Mouse (Mus musculus) thymus, adult 2 months (tissue): ENCODE data around the gene Mrps27. TPM values are rescaled to one million over a fixed set of nuclear protein-coding genes. Genes with fewer than 3 reads are reported as not detected.
A peak's percentile ranks its signal among the peaks of the same experiment; 100 is the strongest.

ENCODE experiments used
- DNase-seq: peaks from one replicate; pipeline ENCODE4 v3.0.0; 2021
- H3K27ac ChIP-seq: fragments of 200-500 bp; 2 replicates; pipeline ENCODE4 v1.5.1; 2012; ENCODE audit warnings: low read length, control low read depth; ENCODE audit not compliant: control insufficient read depth, insufficient read depth
- H3K27me3 ChIP-seq: fragments of 200-500 bp; 2 replicates; pipeline ENCODE4 v1.6.1; 2012; ENCODE audit warnings: mild to moderate bottlenecking, low read length, moderate library complexity, mixed read lengths; ENCODE audit not compliant: control insufficient read depth, insufficient read depth
- H3K36me3 ChIP-seq: fragments of 200-500 bp; 2 replicates; pipeline ENCODE4 v1.6.1; 2012; ENCODE audit warnings: mild to moderate bottlenecking, low read length, moderate library complexity; ENCODE audit not compliant: control insufficient read depth, insufficient read depth
- H3K4me1 ChIP-seq: fragments of 200-500 bp; replicated peaks from 2 replicates; pipeline ENCODE4 v1.6.1; 2012; ENCODE audit warnings: low read length; ENCODE audit not compliant: control insufficient read depth, insufficient read depth
- H3K4me3 ChIP-seq: fragments of 200-500 bp; 2 replicates; pipeline ENCODE4 v1.5.1; 2012; ENCODE audit warnings: mild to moderate bottlenecking, low read length, control low read depth, moderate library complexity; ENCODE audit not compliant: control insufficient read depth, insufficient read depth
- CTCF ChIP-seq: fragments of 200-500 bp; IDR thresholded peaks from 2 replicates; pipeline ENCODE4 v1.5.1; 2012; ENCODE audit warnings: mild to moderate bottlenecking, control low read depth, low read length, moderate library complexity, borderline replicate concordance; ENCODE audit not compliant: control insufficient read depth, poor library complexity, insufficient read depth; ENCODE audit errors: extremely low read depth
- POLR2A ChIP-seq: fragments of 200-500 bp; IDR thresholded peaks from 2 replicates; pipeline ENCODE4 v1.6.1; 2012; ENCODE audit warnings: mild to moderate bottlenecking, low read length, control low read depth, moderate library complexity; ENCODE audit not compliant: control insufficient read depth, poor library complexity, insufficient read depth; ENCODE audit errors: extremely low read depth
- WGBS: fragments of 180-500 bp; shearing (Covaris S2); methylation state at CpG from one replicate; pipeline ENCODE4 v1.1.7; 2018; 5-methylcytosine and 5-hydroxymethylcytosine counted together
- polyA plus RNA-seq: library from polyadenylated mRNA; depleted of rRNA; stranded (reverse); fragments of >200 nt; gene quantifications from 2 replicates; pipeline ENCODE4 v1.2.3, GENCODE M21; 2012

Gene Mrps27
- polyA plus RNA-seq, 1 experiment = 12.7 TPM

GRCm38 (mm10) chr13:99343876-99344598 is 549 bp upstream of the Mrps27 start:
- WGBS = 2% methylated on average over 30 of the region's 30 CpGs
- peak overlapping the region; percentile 22 for H3K27ac ChIP-seq
- H3K4me1 ChIP-seq = no peaks in the 10 kb centered on the region
- H3K36me3 ChIP-seq = peaks cover 21% of the 10 kb centered on the region
- peak overlapping the region; percentile 85 for H3K4me3 ChIP-seq
- DNase-seq = no peak
- TF ChIP-seq CTCF (0 out of 2 replicates have a peak, but pooled peaks have one; percentile 40), POLR2A (no peak)
- H3K27me3 ChIP-seq = no peaks in the 10 kb centered on the region

DNA sequence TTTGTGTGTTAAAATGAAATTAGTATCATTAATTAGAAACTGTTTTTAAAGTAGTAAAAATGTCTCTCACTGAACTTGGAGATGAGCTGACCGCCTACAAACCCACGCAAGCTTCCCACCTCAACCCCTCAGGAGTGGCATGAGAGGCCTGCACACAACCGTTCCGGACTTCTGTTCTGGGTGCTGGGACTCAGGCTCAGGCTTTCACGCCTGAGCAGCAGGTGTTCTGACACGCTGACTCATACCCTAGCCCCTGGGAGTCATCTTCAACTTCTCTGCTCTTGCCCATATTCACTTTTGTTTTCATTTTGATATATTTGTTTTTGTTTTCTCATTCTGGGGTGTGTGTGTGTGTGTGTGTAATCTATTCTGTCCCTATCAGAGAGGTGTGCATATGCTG is 5.4 kb downstream of the Mrps27 start:
- no peaks in the 10 kb centered on the region for H3K4me1 ChIP-seq
- H3K4me3 ChIP-seq = no peak overlapping the region
- H3K27ac ChIP-seq = no peak overlapping the region
- H3K36me3 ChIP-seq = no peaks in the 10 kb centered on the region
- WGBS = 91% methylated on average over 6 of the region's 6 CpGs
- H3K27me3 ChIP-seq = no peaks in the 10 kb centered on the region
- DNase-seq = no peak
- TF ChIP-seq CTCF = no peak
- no peak for TF ChIP-seq POLR2A

DNA sequence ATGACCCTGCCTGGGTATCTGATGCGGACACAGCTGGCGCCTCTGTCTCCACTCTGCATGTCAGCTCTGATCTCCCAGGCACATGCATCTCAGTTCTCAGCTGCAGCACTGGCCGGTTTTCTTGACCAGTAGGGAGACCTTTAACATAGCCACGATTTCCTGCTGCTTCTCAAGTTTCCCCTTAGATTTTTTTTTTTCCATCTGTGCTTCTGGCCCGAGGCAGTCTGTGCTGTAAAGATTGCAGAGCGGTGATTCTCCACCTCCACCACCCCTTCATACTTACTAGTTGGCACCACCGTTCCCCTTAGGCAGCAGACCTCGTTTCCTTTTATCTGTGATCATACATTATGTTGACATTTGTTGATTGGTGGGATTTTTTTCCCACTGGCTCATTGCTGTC is 6.6 kb downstream of the Mrps27 start:
- TF ChIP-seq POLR2A (no peak), CTCF (no peak)
- Histone ChIP-seq H3K4me3 (no peak overlapping the region), H3K36me3 (no peaks in the 10 kb centered on the region), H3K4me1 (no peaks in the 10 kb centered on the region), H3K27me3 (no peaks in the 10 kb centered on the region), H3K27ac (no peak overlapping the region)
- 84% methylated on average over 8 of the region's 8 CpGs for WGBS
- DNase-seq = no peak

DNA sequence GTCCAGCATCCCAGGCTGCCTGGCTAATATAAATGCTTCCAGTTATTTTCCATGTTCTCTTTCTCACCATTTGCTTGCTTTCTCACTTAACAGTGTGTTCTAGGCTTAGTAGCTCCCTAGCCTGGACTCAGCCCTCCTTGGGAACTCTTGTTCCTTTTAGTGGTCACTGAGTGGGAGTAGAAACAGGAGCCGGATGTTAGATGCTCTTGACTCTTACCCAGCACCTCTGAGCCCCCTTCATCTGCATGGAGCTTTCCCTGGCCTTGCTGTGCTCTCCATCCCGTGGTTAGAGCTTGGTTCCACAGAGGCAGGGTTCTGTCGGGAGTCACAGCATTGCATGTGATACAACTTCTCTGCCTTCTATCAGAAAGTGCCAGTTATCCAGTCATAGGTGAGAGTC is 7.0 kb downstream of the Mrps27 start:
- Histone ChIP-seq H3K36me3 (no peaks in the 10 kb centered on the region), H3K4me1 (no peaks in the 10 kb centered on the region), H3K27ac (no peak overlapping the region), H3K27me3 (no peaks in the 10 kb centered on the region), H3K4me3 (no peak overlapping the region)
- WGBS = 95% methylated on average over 3 of the region's 3 CpGs
- no peak for DNase-seq
- TF ChIP-seq POLR2A (no peak), CTCF (no peak)

- H3K27ac ChIP-seq = no peak overlapping the region
- H3K36me3 ChIP-seq = no peaks in the 10 kb centered on the region
- WGBS = 14% methylated on average over 28 of the region's 28 CpGs
- H3K27me3 ChIP-seq = no peaks in the 10 kb centered on the region
- TF ChIP-seq POLR2A (peak; percentile 60), CTCF (peak; percentile 96)
- H3K4me3 ChIP-seq = peak overlapping the region; percentile 15; the same call in 1 of the 2 replicates
- H3K4me1 ChIP-seq = no peaks in the 10 kb centered on the region
- DNase-seq = peak; percentile 89
These were observed 8.3 kb downstream of the Mrps27 start for GRCm38 (mm10) chr13:99352758-99353489.

- no peaks in the 10 kb centered on the region for H3K36me3 ChIP-seq
- no peaks in the 10 kb centered on the region for H3K4me1 ChIP-seq
- H3K4me3 ChIP-seq = peak overlapping the region; percentile 15; the same call in 1 of the 2 replicates
- H3K27ac ChIP-seq = no peak overlapping the region
- no peak for DNase-seq
- 28% methylated on average over 7 of the region's 7 CpGs for WGBS
- TF ChIP-seq POLR2A (no peak), CTCF (no peak)
- H3K27me3 ChIP-seq = no peaks in the 10 kb centered on the region
These were observed 8.9 kb downstream of the Mrps27 start for GRCm38 (mm10) chr13:99353490-99353851.
